Mouse (Mus musculus) brain, adult 2 months (tissue): ENCODE data around the gene Rhbdd2.

ENCODE experiments used
- DNase-seq: peaks from one replicate; pipeline ENCODE4 v3.0.0; 2011; ENCODE audit warnings: low read depth, low spot score

Gene Rhbdd2

GRCm38 (mm10) chr5:135645330-135645729 lies 12.9 kb downstream of the Rhbdd2 start:
- DNase-seq = no peak

GRCm38 (mm10) chr5:135646038-135646437 lies 13.6 kb downstream of the Rhbdd2 start:
- DNase-seq = no peak

GRCm38 (mm10) chr5:135648461-135649308 lies 16.3 kb downstream of the Rhbdd2 start:
- no peak for DNase-seq

GRCm38 (mm10) chr5:135649309-135649633 lies 16.9 kb downstream of the Rhbdd2 start:
- DNase-seq = no peak

GRCm38 (mm10) chr5:135651536-135651935 lies 19.1 kb downstream of the Rhbdd2 start:
- no peak for DNase-seq

GRCm38 (mm10) chr5:135653209-135653608 lies 20.8 kb downstream of the Rhbdd2 start:
- no peak for DNase-seq

GRCm38 (mm10) chr5:135656046-135656445 lies 23.6 kb downstream of the Rhbdd2 start:
- DNase-seq = no peak

- no peak for DNase-seq
These were observed 24.7 kb downstream of the Rhbdd2 start for GRCm38 (mm10) chr5:135657128-135657527.

GRCm38 (mm10) chr5:135657703-135658373 lies 25.4 kb downstream of the Rhbdd2 start:
- DNase-seq = no peak

GRCm38 (mm10) chr5:135659956-135660355 lies 27.5 kb downstream of the Rhbdd2 start:
- DNase-seq = no peak

- DNase-seq = no peak
These were observed 28.1 kb downstream of the Rhbdd2 start for GRCm38 (mm10) chr5:135660535-135660934.

- DNase-seq = no peak
These were observed 34.5 kb downstream of the Rhbdd2 start for GRCm38 (mm10) chr5:135666890-135667289.

- DNase-seq = no peak
These were observed 35.7 kb downstream of the Rhbdd2 start for GRCm38 (mm10) chr5:135668071-135668470.

- DNase-seq = no peak
These were observed 37.4 kb downstream of the Rhbdd2 start, which contains the start of gene Por for GRCm38 (mm10) chr5:135669741-135670275. Gene Por, plus strand, starts transcription at chr5:135670033.

GRCm38 (mm10) chr5:135670881-135671280 lies 38.5 kb downstream of the Rhbdd2 start:
- DNase-seq = peak; percentile 17

GRCm38 (mm10) chr5:135672509-135672908 lies 40.1 kb downstream of the Rhbdd2 start:
- DNase-seq = no peak

GRCm38 (mm10) chr5:135672980-135673379 lies 40.6 kb downstream of the Rhbdd2 start:
- no peak for DNase-seq

GRCm38 (mm10) chr5:135674349-135674775 lies 41.9 kb downstream of the Rhbdd2 start:
- DNase-seq = no peak

GRCm38 (mm10) chr5:135674821-135675220 lies 42.4 kb downstream of the Rhbdd2 start:
- peak; percentile 92 for DNase-seq

- no peak for DNase-seq
These were observed 44.3 kb downstream of the Rhbdd2 start for GRCm38 (mm10) chr5:135676696-135677095.

GRCm38 (mm10) chr5:135677251-135677650 lies 44.8 kb downstream of the Rhbdd2 start:
- DNase-seq = no peak

GRCm38 (mm10) chr5:135678481-135678880 lies 46.1 kb downstream of the Rhbdd2 start:
- no peak for DNase-seq
